Mouse (Mus musculus): ENCODE data around the gene Scn9a. TPM values are rescaled to one million over a fixed set of nuclear protein-coding genes. Genes with fewer than 3 reads are reported as not detected.

Gene Scn9a
- total RNA-seq, 1 experiment, result 0.80 TPM

GRCm38 (mm10) chr2:66462458-66462857 is 172.3 kb downstream of the Scn9a start:
- no peaks in the 10 kb centered on the region for H3K9me3 ChIP-seq (ENCODE audit: control insufficient read depth, insufficient read depth, low read depth, low read length)
- H3K9ac ChIP-seq (ENCODE audit: insufficient read depth, low read depth, low read length, poor library complexity, severe bottlenecking), result no peak overlapping the region
- no peak for TF ChIP-seq ZC3H11A (IDR thresholded peaks at IDR 0.05; ENCODE audit: borderline replicate concordance, low read depth, low read length)
- no peaks in the 10 kb centered on the region for H3K4me1 ChIP-seq (ENCODE audit: control insufficient read depth in 2 of 2, insufficient read depth in 2 of 2, low read length in 2 of 2, poor library complexity in 1 of 2)
- no peaks in the 10 kb centered on the region for H3K36me3 ChIP-seq (ENCODE audit: control insufficient read depth, insufficient read depth, low read length, poor library complexity, severe bottlenecking)
- H3K27ac ChIP-seq (ENCODE audit: insufficient read depth, low read depth, low read length, poor library complexity, severe bottlenecking), result no peak overlapping the region
- in situ Hi-C loops (cut with MboI; ENCODE audit: low sequenced_read_pairs in 2 of 2, unreplicated experiment in 2 of 2), result no loop called here
- DNase-seq (ENCODE audit: low read depth, low spot score), result no peak
- H3K4me3 ChIP-seq (ENCODE audit: insufficient read depth in 1 of 2, low read depth in 1 of 2, low read length in 2 of 2, poor library complexity in 1 of 2, severe bottlenecking in 1 of 2), result no peak overlapping the region

DNA sequence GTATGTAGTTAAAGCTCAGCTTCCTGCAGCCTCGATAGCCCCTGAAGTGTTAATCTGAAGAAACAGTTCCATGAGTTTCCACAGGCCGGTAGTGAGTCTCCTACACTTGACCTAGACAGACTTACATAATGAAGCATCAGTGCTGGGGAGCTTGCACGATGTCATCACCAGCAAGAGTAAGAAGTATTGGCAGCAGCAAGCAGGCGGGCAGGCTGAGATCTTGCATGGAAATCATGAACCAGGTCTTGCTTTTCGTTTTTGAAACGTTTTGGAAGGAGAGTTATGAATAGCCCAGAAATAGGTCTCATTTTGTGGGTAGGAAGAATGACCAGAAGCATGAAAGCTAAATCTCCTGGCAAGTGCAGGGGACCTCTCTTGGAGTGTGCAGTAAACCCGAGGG is 194.1 kb downstream of the Scn9a start, which contains the start of gene Scn1a:
Scn1a (minus strand) TSS at position 130 of the 400 bp plus-strand sequence.
- Histone ChIP-seq H3K27ac (ENCODE audit: insufficient read depth, low read depth, low read length, poor library complexity, severe bottlenecking) (no peak within 1 kb of the TSS), H3K9me3 (ENCODE audit: control insufficient read depth, insufficient read depth, low read depth, low read length) (no peaks in the 10 kb centered on the region), H3K36me3 (ENCODE audit: control insufficient read depth, insufficient read depth, low read length, poor library complexity, severe bottlenecking) (no peaks in the 10 kb centered on the region), H3K4me1 (ENCODE audit: control insufficient read depth in 2 of 2, insufficient read depth in 2 of 2, low read length in 2 of 2, poor library complexity in 1 of 2) (peaks cover 0 to 2% of the 10 kb centered on the region in 2 experiments; a peak in 1 of 4 replicates), H3K9ac (ENCODE audit: insufficient read depth, low read depth, low read length, poor library complexity, severe bottlenecking) (no peak within 1 kb of the TSS), H3K4me3 (ENCODE audit: insufficient read depth in 1 of 2, low read depth in 1 of 2, low read length in 2 of 2, poor library complexity in 1 of 2, severe bottlenecking in 1 of 2) (peak within 1 kb of the TSS; percentile 0 to 13; a peak in 2 of 4 replicates)
- TF ChIP-seq HCFC1 (IDR thresholded peaks at IDR 0.05; ENCODE audit: borderline replicate concordance, insufficient read depth, low read length), result no peak
- no peak for TF ChIP-seq MAFK (IDR thresholded peaks at IDR 0.05; ENCODE audit: insufficient read depth, low read depth, low read length)
- no peak for TF ChIP-seq ZC3H11A (IDR thresholded peaks at IDR 0.05; ENCODE audit: borderline replicate concordance, low read depth, low read length)
- TF ChIP-seq ZNF384 (IDR thresholded peaks at IDR 0.05; ENCODE audit: low read depth, low read length), result no peak
- TF ChIP-seq CHD2 (IDR thresholded peaks at IDR 0.05; ENCODE audit: low read depth, low read length), result no peak
- DNase-seq (ENCODE audit: low read depth, low spot score), result no peak
- in situ Hi-C loops (cut with MboI; ENCODE audit: low sequenced_read_pairs in 2 of 2, unreplicated experiment in 2 of 2), result no loop called here

DNA sequence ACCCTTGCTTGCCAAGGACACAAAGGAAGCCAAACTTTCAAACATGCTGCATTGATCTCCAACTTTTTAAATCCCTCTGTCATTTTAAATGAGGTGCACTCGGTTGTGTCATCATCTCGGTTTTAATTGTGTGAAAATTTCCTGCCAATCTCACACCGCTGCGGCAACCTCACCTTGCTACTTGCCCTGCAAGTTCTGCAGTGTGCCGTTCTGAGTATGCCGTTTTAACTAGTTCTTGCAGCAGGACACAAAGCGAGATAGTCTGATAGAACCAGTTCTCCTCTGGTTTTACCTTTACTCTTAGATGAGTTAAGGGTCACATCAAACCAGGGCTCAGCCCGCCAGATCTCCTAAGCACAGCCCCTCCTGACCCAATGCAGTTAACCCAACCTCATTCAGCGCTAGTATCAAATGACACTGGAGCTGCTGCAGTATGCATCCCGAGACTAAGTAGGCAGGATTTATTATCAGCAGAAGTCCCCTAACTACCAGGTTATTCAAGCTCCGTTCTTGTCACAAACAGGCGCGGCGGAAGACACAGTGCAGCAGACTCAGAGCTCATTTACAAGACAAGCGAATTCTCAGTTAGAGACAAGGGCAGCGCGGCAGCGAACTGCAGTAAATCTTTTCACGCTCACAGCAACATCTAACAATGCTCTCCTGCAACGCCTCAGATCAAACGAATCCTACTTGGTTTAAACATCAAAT is 194.8 kb downstream of the Scn9a start:
- H3K4me1 ChIP-seq (ENCODE audit: control insufficient read depth in 2 of 2, insufficient read depth in 2 of 2, low read length in 2 of 2, poor library complexity in 1 of 2), result peaks cover 0 to 2% of the 10 kb centered on the region in 2 experiments; a peak in 1 of 4 replicates
- in situ Hi-C loops (cut with MboI; ENCODE audit: low sequenced_read_pairs in 2 of 2, unreplicated experiment in 2 of 2), result no loop called here
- TF ChIP-seq ZC3H11A (IDR thresholded peaks at IDR 0.05; ENCODE audit: borderline replicate concordance, low read depth, low read length) (no peak), HCFC1 (IDR thresholded peaks at IDR 0.05; ENCODE audit: borderline replicate concordance, insufficient read depth, low read length) (no peak), CHD2 (IDR thresholded peaks at IDR 0.05; ENCODE audit: low read depth, low read length) (no peak), ZNF384 (IDR thresholded peaks at IDR 0.05; ENCODE audit: low read depth, low read length) (no peak), MAFK (IDR thresholded peaks at IDR 0.05; ENCODE audit: insufficient read depth, low read depth, low read length) (no peak)
- no peak overlapping the region for H3K27ac ChIP-seq (ENCODE audit: insufficient read depth, low read depth, low read length, poor library complexity, severe bottlenecking)
- H3K4me3 ChIP-seq (ENCODE audit: insufficient read depth in 1 of 2, low read depth in 1 of 2, low read length in 2 of 2, poor library complexity in 1 of 2, severe bottlenecking in 1 of 2), result peak overlapping the region; percentile 0 to 13; a peak in 2 of 4 replicates
- no peak overlapping the region for H3K9ac ChIP-seq (ENCODE audit: insufficient read depth, low read depth, low read length, poor library complexity, severe bottlenecking)
- DNase-seq (ENCODE audit: low read depth, low spot score), result peak; percentile 40
- H3K36me3 ChIP-seq (ENCODE audit: control insufficient read depth, insufficient read depth, low read length, poor library complexity, severe bottlenecking), result no peaks in the 10 kb centered on the region
- no peaks in the 10 kb centered on the region for H3K9me3 ChIP-seq (ENCODE audit: control insufficient read depth, insufficient read depth, low read depth, low read length)

- in situ Hi-C loops (cut with MboI; ENCODE audit: low sequenced_read_pairs in 2 of 2, unreplicated experiment in 2 of 2), result no loop called here
Observed at GRCm38 (mm10) chr2:66436286-66436685, 198.5 kb downstream of the Scn9a start.

More at GRCm38 (mm10) chr2:66436286-66436685, 198.5 kb downstream of the Scn9a start:
- H3K9me3 ChIP-seq (ENCODE audit: control insufficient read depth, insufficient read depth, low read depth, low read length), result no peaks in the 10 kb centered on the region
- H3K4me3 ChIP-seq (ENCODE audit: insufficient read depth in 1 of 2, low read depth in 1 of 2, low read length in 2 of 2, poor library complexity in 1 of 2, severe bottlenecking in 1 of 2), result no peak overlapping the region
- TF ChIP-seq ZNF384 (IDR thresholded peaks at IDR 0.05; ENCODE audit: low read depth, low read length) (no peak), ZC3H11A (IDR thresholded peaks at IDR 0.05; ENCODE audit: borderline replicate concordance, low read depth, low read length) (no peak), MAFK (IDR thresholded peaks at IDR 0.05; ENCODE audit: insufficient read depth, low read depth, low read length) (no peak), HCFC1 (IDR thresholded peaks at IDR 0.05; ENCODE audit: borderline replicate concordance, insufficient read depth, low read length) (no peak), CHD2 (IDR thresholded peaks at IDR 0.05; ENCODE audit: low read depth, low read length) (no peak)
- H3K27ac ChIP-seq (ENCODE audit: insufficient read depth, low read depth, low read length, poor library complexity, severe bottlenecking), result no peak overlapping the region
- DNase-seq (ENCODE audit: low read depth, low spot score), result no peak
- no peak overlapping the region for H3K9ac ChIP-seq (ENCODE audit: insufficient read depth, low read depth, low read length, poor library complexity, severe bottlenecking)
- H3K4me1 ChIP-seq (ENCODE audit: control insufficient read depth in 2 of 2, insufficient read depth in 2 of 2, low read length in 2 of 2, poor library complexity in 1 of 2), result peaks cover 0 to 2% of the 10 kb centered on the region in 2 experiments; a peak in 1 of 4 replicates
- no peaks in the 10 kb centered on the region for H3K36me3 ChIP-seq (ENCODE audit: control insufficient read depth, insufficient read depth, low read length, poor library complexity, severe bottlenecking)

Other genes starting within 250 kb of the Scn9a start
- 0.11 and 0.13 TPM in 2 replicates for gene Scn1a, start 194.1 kb downstream of the Scn9a start, total RNA-seq (2012; rRNA removed)
- gene Scn7a, start 150.0 kb upstream of the Scn9a start, total RNA-seq (2012; rRNA removed), result not detected in 2 replicates

Data from ES-E14 (cell line).